Mouse (Mus musculus) layer of hippocampus, adult 9-10 months (tissue): ENCODE results near the gene Slc29a3.
"Not testable (repeated sequence)": the region's sequence is repeated elsewhere in the genome, so short reads cannot be mapped to it uniquely, and the experiment has no call there.

Experiments
- DNase-seq: peaks from one replicate; pipeline ENCODE4 v3.0.0; 2022; ENCODE audit warnings: low spot score

The Slc29a3 gene

GRCm38 (mm10) chr10:60726896-60727295 lies 25.7 kb downstream of the Slc29a3 start:
- no peak for DNase-seq

GRCm38 (mm10) chr10:60724496-60724895 lies 28.1 kb downstream of the Slc29a3 start:
- no peak for DNase-seq

- no peak for DNase-seq
Measured at GRCm38 (mm10) chr10:60723345-60723744, 29.2 kb downstream of the Slc29a3 start.

DNA sequence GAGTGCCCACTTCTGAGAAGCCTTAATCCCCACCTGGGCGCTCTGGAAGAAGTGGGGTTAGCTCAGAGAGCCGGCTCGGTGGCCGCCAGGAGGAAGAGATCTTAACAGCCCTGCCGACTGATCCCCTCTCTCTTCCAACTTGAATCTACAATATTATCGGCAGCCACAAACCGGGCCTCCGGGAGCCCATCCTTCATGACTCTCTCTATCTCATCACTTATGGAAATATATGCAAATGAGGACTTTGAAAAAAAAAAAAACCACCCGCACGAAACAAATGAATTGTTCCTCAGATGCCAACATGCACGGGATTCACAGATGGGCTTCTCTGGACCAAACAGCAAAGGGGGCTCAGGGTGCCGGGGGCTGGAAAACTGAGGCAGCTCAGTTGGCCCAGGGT lies 31.0 kb downstream of the Slc29a3 start:
- no peak for DNase-seq

GRCm38 (mm10) chr10:60720461-60720860 lies 32.1 kb downstream of the Slc29a3 start:
- no peak for DNase-seq

DNA sequence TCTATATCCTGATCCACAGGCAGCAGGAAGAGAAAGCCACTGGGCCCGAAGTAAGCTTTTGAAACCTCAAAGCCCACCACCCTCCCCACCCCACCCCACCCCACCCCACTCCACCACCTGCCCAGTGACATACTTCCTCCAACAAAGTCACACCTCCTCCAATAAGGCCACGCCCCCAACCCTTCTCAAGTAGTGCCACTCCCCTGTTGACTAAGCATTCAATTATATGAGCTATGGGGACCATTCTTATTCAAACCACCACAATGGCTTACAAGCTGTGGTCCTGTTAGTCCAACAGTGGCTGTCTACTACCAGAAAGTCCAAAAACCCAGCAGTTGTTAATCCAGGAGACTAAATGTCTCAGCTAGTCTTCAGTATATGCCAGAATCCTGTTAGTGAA lies 34.1 kb downstream of the Slc29a3 start:
- no peak for DNase-seq

GRCm38 (mm10) chr10:60716449-60716848 lies 36.1 kb downstream of the Slc29a3 start:
- DNase-seq: no peak

DNA sequence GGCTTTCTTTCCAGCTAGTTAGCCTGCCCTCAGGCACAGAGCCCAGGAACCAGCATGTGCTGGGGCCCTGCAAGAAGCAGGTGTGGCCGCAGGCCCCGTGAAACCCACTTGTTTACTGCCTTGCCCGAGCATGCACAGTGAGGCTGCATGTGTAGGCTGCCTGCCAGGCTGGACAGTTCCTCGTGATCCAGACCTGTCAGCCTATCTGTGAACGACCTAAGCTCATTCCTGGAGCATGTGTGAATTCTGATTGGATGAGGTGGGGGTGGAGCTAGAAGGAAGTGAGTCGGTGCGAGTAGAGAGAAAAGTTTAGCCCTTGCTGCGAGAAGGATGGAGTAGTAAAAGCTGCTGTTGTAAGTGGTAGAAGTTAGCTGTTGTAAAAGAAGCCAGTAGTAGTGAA lies 40.3 kb downstream of the Slc29a3 start:
- not testable (repeated sequence) for DNase-seq

GRCm38 (mm10) chr10:60708837-60709236 lies 43.8 kb downstream of the Slc29a3 start:
- DNase-seq: no peak

DNA sequence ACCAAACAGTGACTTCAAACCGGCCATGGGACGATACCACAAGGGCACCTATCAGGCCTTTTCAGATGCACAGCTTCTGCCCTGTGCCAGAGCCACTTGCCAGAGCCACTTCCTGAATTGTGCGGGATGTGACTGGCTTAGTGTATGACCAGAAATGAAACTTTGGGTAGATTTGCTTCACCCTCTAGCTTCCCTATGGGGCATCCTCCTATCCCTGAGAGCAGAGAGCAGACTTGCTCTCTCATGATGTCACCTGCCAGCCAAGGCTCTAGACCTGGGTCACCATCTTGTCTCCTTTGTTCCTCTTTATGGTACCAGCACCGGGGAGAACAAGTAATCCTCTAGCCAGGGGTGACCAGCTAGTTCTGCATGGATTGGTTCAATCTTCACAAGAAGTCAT lies 46.3 kb downstream of the Slc29a3 start:
- DNase-seq: no peak

GRCm38 (mm10) chr10:60705134-60705533 lies 47.5 kb downstream of the Slc29a3 start:
- no peak for DNase-seq

- no peak for DNase-seq
Measured at GRCm38 (mm10) chr10:60697775-60698174, 54.8 kb downstream of the Slc29a3 start.

DNA sequence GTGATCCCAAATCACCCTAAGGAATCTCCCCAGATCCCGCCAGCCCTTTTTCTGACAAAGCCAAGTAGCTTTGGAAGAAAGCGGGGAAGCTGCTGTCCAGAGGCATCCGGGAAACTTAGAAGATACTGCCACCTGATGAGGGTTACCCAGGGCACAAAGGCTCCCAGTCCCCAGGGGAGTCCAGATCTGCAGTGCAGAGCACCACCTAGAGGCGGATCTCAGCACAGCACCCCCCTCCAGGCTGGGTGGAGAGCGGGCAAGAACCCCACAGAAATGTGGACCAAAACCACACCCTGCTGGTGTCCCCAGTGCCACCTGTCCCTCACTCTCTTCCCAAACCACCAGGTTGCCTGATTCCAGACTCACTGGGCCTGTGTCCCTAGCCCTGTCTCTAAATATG lies 55.6 kb downstream of the Slc29a3 start:
- peak; percentile 45 for DNase-seq

DNA sequence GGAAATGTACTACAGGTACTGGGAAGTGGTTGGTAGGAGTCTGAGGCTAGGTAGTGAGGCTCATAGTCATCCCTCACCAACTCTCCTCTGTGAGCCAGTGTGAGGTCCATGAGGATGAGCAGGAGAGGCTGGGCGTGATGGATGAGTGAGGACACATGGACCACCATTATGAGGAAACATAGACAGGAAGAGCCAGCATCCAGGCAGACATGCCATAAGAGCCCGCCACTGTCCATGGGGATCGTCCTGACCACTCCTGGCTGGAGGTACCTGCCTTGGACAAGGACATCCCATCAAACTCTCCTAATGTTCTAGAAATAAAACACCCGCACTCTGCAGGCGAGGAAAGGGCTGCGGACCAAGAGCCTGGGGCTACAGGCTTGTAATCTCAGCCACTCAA lies 56.2 kb downstream of the Slc29a3 start, which contains the start of gene Cdh23:
TSS of gene Cdh23 (minus strand) at position 101 of the 400 bp plus-strand sequence.
- DNase-seq: no peak

DNA sequence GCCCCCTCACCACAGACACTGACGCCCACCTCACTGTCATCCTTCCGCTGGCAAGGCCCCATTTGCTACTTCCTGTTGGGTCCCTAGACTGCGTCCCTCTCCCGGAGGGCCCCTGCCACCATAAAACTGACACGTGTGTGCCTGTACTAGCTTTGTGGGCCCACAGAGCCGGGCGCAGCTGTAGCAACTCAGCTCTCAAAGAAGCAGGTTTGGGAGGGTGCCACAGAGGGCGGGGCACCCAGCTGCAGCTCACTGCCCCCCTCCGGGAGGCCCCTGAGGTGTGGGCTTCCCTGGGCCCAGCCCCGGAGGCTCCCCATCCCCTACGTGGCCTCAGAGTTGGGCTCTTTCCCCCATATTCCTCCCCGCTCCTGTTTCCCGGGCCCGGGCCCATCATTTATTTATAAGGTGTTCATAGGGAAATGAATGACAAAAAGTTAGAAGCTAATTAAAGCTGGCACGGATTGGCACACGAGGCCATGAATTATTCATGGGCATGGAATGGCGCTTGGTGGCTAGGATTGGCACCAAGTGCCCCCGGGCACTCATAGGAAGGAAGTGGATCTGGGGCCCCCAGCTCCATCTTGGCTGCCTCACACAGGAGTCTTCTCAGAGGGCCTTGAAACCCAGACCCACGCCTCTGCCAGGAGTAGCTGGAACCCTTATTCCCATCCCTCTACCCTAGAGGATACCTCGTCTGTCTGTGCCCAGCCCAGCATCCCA lies 60.8 kb downstream of the Slc29a3 start:
- DNase-seq: no peak

GRCm38 (mm10) chr10:60690960-60691359 lies 61.6 kb downstream of the Slc29a3 start:
- DNase-seq: no peak

DNA sequence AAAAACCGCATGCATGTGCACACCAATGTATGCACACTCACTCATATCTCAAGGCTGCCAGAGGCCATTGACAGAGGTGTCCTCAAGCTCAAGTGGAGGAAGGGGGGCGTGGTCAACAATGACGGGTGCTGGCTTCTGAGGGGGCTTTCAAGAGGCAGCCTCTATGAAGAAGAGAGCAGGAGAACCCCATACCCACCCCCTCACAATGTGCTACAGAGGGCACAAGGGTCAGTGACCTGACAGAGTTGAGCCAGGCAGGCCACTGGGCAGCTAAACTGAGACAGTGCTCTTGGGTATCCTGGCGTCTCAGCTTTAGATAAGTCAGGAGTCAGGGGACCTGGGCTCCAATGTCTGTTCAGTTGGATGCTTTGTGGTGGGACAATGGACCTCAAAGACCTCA lies 63.2 kb downstream of the Slc29a3 start:
- DNase-seq: no peak

DNA sequence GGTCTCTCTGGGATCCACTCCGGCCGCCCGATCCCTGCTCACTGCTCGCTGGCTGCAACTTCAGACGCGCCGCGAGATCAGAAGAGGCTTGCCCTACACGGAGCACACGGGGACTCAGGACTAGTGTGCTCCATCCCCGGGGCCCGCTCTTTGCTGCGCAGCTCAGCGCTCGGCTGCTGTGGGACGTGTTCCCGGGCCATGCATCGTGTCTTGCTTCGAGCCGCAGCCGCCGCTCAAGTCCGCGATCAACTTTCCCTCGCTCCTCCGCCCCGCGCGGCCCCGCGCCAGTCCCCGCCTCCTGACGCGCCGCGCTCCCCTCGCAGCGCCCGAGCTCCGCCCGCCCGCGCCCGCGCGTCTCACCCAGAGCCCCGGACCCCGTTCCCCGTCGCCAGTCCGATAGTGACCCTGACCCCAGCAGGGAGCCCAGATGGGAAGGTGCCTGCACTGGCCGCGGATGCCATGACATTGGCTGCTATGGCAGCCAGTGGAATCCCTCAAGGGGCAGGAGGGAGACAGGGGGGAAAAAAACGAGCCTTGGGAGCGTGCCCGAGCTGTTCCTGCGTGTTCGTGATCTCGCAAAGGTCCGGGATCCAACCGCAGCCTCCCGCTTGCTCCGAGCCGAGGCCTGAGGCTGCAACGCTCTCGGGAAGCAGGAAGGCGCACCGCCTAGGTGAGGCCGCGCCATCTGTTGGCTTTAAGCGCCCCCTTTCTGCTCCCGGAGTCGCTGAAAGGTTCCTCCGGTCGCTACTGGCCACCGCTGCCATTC lies 65.4 kb downstream of the Slc29a3 start:
- DNase-seq: no peak

DNA sequence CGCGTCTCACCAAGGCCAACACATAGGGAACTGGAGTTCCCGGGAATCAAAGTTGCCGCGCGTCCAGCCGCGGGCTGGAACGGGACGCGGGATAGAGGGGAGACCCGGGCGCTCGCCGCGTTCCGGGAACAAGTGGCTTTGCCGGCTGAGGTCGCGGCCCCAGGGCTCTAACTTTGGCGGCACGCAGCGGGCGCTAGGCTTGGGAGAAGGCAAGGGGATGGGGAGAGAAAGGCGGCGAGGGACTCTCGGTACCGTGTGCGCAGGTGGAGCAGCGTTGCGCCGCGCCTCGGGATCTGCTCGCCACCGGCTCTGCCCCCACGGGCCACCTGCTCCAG lies 66.0 kb downstream of the Slc29a3 start:
- no peak for DNase-seq

GRCm38 (mm10) chr10:60685764-60686640 lies 66.6 kb downstream of the Slc29a3 start:
- no peak for DNase-seq

DNA sequence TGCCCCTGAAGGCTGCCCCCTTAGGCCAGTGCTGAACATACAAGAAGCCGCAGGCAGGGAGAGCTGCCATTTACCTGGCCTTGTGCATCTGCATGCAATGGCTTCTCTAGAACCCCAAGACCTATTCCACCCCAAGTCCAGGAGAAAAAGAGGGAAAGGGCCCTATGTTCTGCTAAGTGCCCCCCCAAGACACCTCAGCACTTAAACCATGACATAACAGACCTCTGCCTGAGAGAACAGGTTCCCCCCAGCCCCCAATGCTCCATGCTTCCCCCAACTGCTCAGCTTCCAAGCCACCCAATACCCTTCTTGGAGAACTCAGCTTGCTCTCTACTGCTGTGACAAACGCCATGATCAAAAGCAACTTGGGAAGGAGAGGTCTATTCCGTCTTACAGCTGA lies 73.7 kb downstream of the Slc29a3 start:
- DNase-seq: no peak

DNA sequence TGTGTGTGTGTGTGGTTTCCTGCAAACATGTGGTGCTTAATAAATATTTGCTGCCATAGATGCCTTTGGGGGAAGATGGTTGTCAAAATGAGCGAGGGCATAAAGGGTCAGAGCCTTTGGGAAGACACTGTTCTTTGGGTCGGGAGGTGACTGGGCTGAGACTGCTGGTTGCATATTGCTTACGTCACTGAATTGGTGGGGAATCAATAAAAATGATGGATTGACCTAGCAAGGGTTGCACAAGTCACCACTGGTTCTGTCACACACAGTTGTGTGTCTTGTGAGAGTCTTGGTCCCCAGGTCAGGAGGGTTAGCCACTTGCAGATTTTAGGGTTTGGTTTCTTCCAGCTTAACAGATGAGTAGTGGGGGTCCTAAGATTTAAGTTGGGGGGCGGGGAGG lies 75.3 kb downstream of the Slc29a3 start:
- DNase-seq: no peak

- no peak for DNase-seq
Measured at GRCm38 (mm10) chr10:60670166-60670565, 82.4 kb downstream of the Slc29a3 start.
